Mouse (Mus musculus) testis, postnatal 14 days (tissue): ENCODE measurements around the gene 2610002M06Rik.
A peak's percentile ranks its signal among the peaks of the same experiment; 100 is the strongest.

Experiments
- DNase-seq: peaks from one replicate; pipeline ENCODE4 v3.0.0; 2021; ENCODE audit warnings: low spot score

2610002M06Rik gene

DNA sequence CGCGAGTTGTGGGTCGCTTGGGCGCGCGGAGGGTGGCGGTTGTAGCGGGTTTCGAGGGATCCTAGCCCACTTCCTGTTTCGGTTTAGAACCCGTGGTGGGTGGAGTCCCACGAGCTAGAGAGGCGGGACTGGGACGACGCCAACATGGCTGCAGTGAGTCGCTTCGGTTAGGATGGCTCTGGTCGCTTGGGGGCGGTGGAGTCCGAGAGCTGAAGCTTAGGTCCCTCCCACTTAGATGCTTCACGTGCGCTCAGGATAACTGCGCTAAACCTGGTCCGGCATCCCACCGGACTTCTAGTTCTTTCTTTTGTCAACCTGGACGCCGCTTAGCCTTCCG lies at the start of gene 2610002M06Rik:
Gene 2610002M06Rik, minus strand, starts transcription at position 117 of the 337 bp plus-strand sequence.
- DNase-seq: peak; percentile 89

DNA sequence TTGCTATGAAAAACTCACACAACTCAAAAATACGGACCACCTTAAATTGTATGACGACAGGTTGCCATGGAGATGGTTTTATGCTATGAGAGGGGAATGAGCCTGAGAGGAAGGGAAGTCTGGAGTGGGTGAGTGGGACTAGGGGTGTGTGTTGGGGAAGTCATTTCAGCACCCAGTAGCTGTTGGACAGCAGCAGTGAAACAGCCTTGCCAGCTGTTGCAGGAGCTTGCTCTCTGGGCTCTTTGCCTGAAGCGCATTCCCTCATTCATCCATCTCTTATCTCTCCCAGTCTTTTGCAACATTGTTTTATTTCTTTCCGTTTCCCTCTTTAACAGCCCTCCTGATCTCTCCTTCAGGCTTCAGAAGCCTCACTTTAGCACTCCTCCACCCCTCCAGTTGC lies 42.0 kb upstream of the 2610002M06Rik start:
- peak; percentile 34 for DNase-seq

DNA sequence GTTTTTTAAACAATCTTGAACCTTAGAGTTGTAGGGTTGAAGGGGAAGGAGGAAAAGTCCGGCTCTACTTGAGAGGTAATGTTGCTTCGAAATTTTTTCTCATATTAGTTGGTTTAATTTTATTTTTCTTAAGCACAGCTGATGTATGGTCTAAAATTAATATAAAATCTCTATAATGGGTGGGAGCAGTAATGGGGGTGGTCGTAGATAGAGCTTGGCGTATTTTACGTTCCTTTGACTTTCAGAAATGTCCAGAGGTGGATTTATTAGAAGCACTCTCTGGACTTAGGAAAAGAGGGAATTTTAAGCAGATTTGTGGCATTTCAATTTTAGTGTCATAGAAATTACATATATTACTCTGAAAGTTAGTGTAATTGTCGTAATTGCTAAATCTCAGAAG lies 592 bp upstream of the 2610002M06Rik start:
- no peak for DNase-seq

DNA sequence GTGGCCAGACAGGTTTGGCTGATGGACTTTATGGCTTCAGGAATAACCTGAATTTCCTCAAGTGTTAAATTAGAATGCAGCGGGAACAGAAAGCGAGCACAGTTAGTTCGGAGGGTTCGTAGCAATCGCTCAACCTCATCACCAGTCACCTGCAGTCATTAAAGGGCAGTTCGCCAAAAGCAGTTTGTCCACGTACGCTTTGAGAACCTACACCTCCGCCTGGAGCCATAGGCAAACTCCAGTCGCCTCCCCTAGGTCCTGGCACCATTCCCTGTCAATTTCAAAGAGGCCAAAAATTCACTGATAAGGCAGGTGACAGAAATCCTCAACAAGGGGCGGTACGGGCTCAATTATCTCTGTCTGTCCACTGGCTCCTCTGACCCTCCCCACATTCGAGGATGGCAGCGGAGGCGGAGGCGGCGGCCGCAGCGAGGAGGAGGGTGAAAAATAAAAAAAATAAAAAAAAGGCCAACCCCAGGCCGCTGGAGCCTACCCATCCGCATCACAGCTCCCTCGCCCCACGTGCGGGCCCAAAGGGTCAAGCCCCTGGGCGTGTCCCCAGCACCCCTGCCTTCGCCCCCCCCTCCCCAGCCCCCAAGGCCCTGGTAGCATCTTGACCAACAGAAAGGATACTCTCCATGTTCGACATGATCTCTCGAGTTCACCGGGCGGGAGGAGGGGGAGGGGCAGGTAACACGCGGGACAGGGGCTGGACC lies 474 bp downstream of the 2610002M06Rik start:
- DNase-seq: peak; percentile 38

DNA sequence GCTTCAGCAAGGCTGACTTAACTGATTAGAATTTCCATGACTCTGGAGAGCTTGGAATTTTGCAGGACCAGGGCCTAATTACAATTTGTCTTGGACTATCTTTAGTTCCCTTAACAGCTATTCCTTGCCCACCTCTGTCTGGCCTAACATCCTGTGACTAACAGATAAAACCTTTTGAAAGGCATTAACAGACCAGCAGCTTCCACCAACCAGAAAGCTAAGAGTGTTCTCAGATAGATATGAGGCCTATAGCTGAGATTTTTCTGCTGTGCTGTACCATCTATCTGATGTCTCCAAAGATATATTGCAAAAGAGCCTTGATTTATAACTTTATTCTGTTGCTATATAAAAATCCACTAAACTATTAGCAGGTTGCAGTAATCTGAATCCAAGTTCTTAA lies 4.0 kb downstream of the 2610002M06Rik start:
- DNase-seq: no peak

DNA sequence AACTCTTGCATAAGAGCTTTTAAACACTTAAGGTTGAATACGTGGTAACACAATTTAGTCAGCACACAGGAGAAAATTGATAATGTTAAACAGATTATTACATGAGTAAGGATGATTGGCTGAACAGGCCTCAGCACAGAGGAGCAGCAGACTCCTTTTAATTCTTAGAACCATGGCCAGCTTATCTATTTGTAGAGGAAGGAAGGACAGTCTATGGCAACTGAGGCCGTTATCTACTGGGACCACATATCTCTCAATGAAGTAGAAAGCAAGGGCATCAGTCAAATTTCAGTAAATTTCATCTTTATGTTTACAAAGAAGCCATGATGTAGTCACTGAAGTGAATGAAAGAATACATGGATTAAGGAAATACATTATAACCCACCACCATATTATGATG lies 19.2 kb downstream of the 2610002M06Rik start:
- DNase-seq: no peak

DNA sequence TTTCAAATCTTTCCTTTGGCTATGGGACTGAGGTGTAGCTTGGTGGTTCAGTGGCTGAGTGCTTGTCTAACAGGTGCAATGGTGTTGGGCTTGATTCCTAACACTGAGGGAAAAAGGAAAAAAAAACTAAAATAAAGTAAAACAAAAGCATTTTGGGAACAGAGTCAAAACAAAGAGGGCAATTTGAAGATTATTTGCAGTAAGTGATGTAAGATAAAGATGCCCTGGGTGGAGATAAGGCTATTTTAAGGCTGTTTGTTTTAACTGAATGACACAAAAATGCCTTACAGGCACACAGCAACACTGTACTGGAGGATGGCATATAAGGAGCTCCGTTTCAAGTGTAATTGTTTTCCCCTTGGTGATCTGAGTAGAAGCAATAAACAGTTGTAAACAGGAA lies 20.3 kb downstream of the 2610002M06Rik start:
- no peak for DNase-seq

DNA sequence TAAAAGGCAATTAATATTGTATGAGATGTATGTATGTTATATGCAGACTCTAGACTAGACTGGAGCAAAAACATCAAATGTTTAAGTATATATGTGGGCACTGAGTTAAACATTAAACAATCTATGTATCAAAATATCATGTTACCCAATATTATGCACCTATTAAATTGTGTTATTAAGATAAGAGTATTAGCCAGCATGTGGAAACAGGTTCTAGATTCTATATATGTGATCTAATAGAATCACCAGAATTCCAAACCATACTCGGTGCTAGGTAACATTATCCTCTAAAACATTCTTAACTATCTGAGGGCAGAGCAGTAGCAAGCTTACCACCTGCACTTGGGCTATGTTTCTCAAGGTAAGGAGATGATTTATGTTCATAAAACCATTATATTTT lies 23.8 kb downstream of the 2610002M06Rik start, which contains the start of gene Tent5d:
Gene Tent5d, plus strand, starts transcription at position 301 of the 400 bp plus-strand sequence.
- DNase-seq: no peak

DNA sequence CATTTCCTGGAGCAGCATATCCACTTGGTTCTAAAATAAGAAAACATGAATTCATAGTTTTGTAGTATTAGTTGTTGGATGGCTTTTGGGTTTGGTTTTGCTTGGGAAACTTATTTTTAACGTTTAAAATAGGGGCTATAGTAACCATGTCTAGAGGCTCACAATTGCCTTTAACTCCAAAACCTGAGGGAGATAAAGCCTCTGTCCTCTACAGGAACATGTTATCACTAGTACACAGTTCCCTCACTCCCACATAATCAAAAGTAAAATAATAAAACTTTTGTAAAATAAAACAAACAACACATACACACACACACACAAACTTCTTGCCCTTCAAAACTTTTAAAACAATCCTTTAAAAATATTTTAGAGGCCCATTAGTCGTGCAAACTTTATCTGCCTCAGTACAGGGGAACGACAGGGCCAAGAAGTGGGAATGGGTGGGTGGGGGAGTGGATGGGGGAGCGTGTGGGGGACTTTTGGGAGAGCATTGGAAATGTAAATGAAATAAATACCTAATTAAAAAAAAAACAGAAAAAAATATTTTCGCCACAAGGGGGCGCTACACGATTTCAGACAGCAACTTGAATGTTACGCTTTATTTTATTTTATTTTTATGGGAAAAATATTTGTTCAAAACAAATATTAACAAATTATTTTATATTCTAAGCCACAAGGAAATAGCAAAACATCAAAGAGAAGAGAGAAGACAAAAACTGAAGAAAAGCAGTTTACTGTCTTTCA lies 25.2 kb downstream of the 2610002M06Rik start:
- DNase-seq: no peak

DNA sequence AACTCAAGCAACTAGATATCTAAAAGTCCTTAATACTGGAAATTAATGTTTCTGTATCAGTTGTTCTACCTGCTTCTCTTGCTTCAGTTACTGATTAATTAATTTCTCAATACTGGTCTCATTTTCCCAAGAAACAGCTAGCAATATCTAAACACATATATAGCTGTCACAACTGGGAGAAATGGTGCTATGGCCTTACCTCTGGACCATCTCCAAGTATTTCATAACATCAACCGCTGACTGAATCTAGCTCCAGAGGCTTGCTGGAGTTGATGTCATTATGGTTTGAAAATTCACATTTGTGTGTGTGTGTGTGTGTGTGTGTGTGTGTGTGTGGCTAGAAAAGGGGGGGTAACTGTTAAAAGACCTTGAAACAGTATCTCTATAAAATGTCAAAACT lies 26.0 kb downstream of the 2610002M06Rik start:
- no peak for DNase-seq

DNA sequence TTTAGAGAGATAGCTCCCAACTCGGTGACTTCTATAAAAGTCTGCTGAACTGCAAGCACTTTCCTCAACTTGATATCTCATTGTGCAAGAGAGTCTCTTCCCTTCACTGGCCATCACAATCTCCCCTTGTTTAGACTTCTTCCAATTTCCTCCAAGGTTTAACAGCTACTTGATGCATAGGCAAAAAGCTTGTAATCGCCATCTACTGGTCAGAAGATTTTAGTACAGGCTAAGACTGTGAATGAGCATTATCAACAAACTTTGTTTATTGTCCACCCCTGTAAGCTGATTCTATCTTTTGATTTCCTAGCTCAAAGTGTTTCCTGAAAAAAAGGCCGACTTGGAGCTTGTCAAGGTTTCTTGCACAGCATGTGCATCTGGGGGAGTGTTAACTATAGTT lies 48.2 kb downstream of the 2610002M06Rik start:
- DNase-seq: no peak
